Mouse (Mus musculus) hindbrain, embryonic 12.5 days (tissue): Measurements from ENCODE around the gene Plekha8. TPM values are rescaled to one million over a fixed set of nuclear protein-coding genes. Genes with fewer than 3 reads are reported as not detected.
A peak's percentile ranks its signal among the peaks of the same experiment; 100 is the strongest.

Experiments
- ATAC-seq: fragments of 200-750 bp; cut with Nextera tagmentation; 2 replicates; pipeline ENCODE4 v1.8.0; 2017; ENCODE audit warnings: moderate TSS enrichment; ENCODE audit not compliant: low FRiP score
- H3K27ac ChIP-seq: fragments of 300-500 bp; sonication (generic); 2 replicates; pipeline ENCODE4 v1.5.1; 2016; ENCODE audit warnings: mild to moderate bottlenecking
- H3K27me3 ChIP-seq: fragments of 300-500 bp; sonication (generic); 2 replicates; pipeline ENCODE4 v1.6.1; 2016; ENCODE audit warnings: mild to moderate bottlenecking
- H3K36me3 ChIP-seq: fragments of 300-500 bp; sonication (generic); 2 replicates; pipeline ENCODE4 v1.6.1; 2016; ENCODE audit warnings: mild to moderate bottlenecking
- H3K4me1 ChIP-seq: fragments of 300-500 bp; sonication (generic); 2 replicates; pipeline ENCODE4 v1.6.1; 2016
- H3K4me2 ChIP-seq: fragments of 300-500 bp; sonication (generic); replicated peaks from 2 replicates; pipeline ENCODE4 v1.6.1; 2016; ENCODE audit warnings: mild to moderate bottlenecking
- H3K4me3 ChIP-seq: fragments of 300-500 bp; sonication (generic); 2 replicates; pipeline ENCODE4 v1.5.1; 2016; ENCODE audit warnings: mild to moderate bottlenecking
- H3K9ac ChIP-seq: fragments of 300-500 bp; sonication (generic); 2 replicates; pipeline ENCODE4 v1.6.1; 2016; ENCODE audit warnings: mild to moderate bottlenecking, moderate library complexity
- H3K9me3 ChIP-seq: fragments of 300-500 bp; sonication (generic); replicated peaks from 2 replicates; pipeline ENCODE4 v1.6.1; 2016; ENCODE audit warnings: mild to moderate bottlenecking
- WGBS: fragments of 180-500 bp; shearing (Covaris S2); methylation state at CpG from one replicate; pipeline ENCODE4 v1.1.7; 2016; 5-methylcytosine and 5-hydroxymethylcytosine counted together
- polyA plus RNA-seq: library from polyadenylated mRNA; unstranded; fragments of >200 nt; fragmentation: Nextera tagmentation; extraction: Ambion mirVana; gene quantifications from 2 replicates; pipeline ENCODE4 v1.2.1, GENCODE M21; 2016

The Plekha8 gene
- polyA plus RNA-seq, 1 experiment from 2014 or later, result 19.4 TPM

DNA sequence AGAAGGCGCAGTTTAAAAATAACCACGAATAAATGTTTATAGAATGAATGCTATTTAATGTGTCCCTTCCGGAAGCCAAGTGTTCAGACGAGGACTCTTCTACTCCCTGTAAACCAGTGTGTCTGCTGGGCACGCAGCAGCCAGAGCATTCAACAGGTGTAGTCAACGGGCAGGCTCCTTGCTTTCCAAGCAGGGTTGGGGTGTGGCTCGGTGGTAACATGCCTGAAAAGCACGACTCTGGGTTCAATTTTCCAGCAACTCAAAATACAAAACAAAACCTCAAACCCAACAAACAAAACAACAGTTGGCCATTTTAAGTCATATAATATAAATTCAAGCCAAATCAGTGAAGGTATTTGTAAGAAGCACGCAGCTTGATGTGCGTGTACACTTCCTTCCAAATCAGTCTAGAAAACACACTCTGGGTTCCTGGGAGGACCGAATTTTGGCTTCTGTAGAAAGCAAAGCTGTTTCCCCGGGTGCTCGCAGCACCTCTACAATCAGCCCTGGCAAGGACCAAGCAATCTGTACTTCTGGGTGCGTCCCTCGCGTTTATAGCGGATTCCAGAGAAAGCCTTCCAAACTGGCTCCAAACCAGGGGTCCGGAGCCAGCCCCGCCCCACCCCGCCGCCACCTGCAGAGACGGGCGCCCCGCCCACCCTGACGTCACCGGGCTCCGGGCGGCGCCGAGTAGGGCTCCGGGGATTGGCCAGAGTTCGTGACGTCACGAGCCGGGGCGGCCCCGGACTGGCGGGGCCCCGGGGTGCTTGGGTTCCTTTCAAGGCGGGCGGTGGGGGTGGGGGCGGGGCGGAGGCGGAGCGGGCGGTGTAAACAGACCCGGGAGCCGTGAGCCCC lies 86.2 kb downstream of the Plekha8 start, which contains the start of gene Mturn:
TSS of gene Mturn (plus strand) at position 734 of the 855 bp plus-strand sequence.
- peak; percentile 97 for ATAC-seq
- 6% methylated on average over 40 of the region's 48 CpGs for WGBS

DNA sequence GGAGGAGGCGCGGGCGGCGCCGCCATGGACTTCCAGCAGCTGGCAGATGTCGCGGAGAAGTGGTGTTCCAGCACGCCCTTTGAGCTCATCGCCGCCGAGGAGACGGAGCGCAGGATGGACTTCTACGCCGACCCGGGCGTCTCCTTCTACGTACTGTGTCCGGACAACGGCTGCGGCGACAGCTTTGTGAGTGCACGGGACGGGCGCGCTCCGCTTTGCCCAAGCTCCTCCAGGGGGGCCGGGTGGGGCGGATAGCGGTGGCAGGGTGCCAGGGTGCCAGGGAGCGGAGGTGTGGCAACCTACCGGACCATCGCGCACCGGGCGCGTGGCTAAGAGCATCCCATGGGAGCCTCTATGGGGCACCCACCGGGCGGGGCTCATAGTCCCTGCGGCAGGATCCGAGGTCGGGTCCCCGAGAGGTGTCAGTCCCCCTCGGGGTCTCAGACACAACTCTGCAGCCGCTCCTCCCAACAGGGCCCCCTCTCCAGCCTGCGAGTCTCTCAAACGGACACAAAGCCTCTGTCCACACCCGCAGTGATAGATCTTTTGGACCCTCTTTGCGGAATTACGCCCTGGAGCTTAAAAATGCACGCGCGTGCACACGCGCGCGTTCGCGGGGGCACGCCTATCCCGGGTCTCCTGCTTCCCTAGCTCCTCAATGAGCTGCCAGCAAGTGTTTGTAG lies 87.0 kb downstream of the Plekha8 start:
- under 1% methylated on average over 61 of the region's 61 CpGs for WGBS
- peak overlapping the region; percentile 78 for H3K27ac ChIP-seq
- H3K9me3 ChIP-seq, result no peaks in the 10 kb centered on the region
- peak overlapping the region; percentile 86 for H3K9ac ChIP-seq
- peaks cover 15% of the 10 kb centered on the region for H3K27me3 ChIP-seq
- peak; percentile 87 for ATAC-seq
- peak overlapping the region; percentile 95 for H3K4me3 ChIP-seq
- peak overlapping the region; percentile 85 for H3K4me2 ChIP-seq
- no peaks in the 10 kb centered on the region for H3K36me3 ChIP-seq
- H3K4me1 ChIP-seq, result peaks cover 13% of the 10 kb centered on the region

More for the DNA sequence above, 86.2 kb downstream of the Plekha8 start, which contains the start of gene Mturn:
- H3K4me2 ChIP-seq, result peak within 1 kb of the TSS; percentile 85
- no peaks in the 10 kb centered on the region for H3K9me3 ChIP-seq
- H3K4me3 ChIP-seq, result peak within 1 kb of the TSS; percentile 95
- H3K9ac ChIP-seq, result peak within 1 kb of the TSS; percentile 86
- peaks cover 15% of the 10 kb centered on the region for H3K27me3 ChIP-seq
- no peaks in the 10 kb centered on the region for H3K36me3 ChIP-seq
- peak within 1 kb of the TSS; percentile 78 for H3K27ac ChIP-seq
- H3K4me1 ChIP-seq, result peaks cover 13% of the 10 kb centered on the region

- Histone ChIP-seq H3K4me3 (no peak overlapping the region), H3K9me3 (no peaks in the 10 kb centered on the region), H3K4me1 (peaks cover 13% of the 10 kb centered on the region), H3K27me3 (peaks cover 20% of the 10 kb centered on the region), H3K4me2 (no peak overlapping the region), H3K27ac (no peak overlapping the region), H3K36me3 (peaks cover 2% of the 10 kb centered on the region; the same call in 1 of the 2 replicates), H3K9ac (no peak overlapping the region)
- no peak for ATAC-seq
- 86% methylated on average over 4 of the region's 4 CpGs for WGBS
Observed at GRCm38 (mm10) chr6:54684085-54684484, 89.2 kb downstream of the Plekha8 start.

- H3K4me2 ChIP-seq, result no peak overlapping the region
- no peak overlapping the region for H3K27ac ChIP-seq
- H3K4me3 ChIP-seq, result no peak overlapping the region
- H3K9me3 ChIP-seq, result no peaks in the 10 kb centered on the region
- H3K27me3 ChIP-seq, result peaks cover 13% of the 10 kb centered on the region
- H3K4me1 ChIP-seq, result peaks cover 13% of the 10 kb centered on the region
- H3K9ac ChIP-seq, result no peak overlapping the region
- ATAC-seq, result no peak
- peaks cover 9% of the 10 kb centered on the region for H3K36me3 ChIP-seq
- 85% methylated on average over 5 of the region's 5 CpGs for WGBS
Observed at GRCm38 (mm10) chr6:54685103-54685502, 90.2 kb downstream of the Plekha8 start.

DNA sequence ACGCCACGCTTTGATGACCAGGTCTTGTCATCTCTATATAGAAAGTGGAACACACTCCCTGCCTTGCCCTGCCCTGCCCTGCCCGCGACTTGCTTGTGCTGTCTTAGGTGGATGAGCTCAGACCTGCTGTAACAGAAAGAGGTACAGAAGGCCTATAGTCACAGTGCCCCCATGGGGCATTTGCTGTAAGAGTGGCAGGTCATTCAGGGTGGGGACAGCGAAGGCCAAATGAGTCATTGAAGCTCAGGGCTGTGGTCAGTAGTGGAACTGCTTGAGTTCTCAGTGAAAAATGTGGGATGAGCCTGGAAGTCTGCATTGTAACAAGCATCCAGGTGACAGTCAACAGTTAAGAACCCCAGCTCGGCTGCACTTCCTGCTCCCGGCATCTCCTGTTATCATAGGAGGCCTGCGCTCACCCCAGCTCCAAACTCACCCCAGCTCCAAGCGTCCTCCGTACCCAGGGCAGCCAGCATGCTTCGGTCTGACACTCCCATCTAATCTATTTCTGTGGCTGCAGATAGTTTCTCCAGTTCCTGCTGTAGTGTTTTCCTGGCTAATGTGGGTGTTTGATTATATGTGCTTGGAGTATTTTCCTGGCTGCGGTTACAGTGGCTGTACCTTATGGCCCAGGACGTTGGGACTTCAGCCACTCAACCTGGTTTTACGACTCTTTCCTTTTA lies 90.9 kb downstream of the Plekha8 start:
- WGBS, result 80% methylated on average over 14 of the region's 14 CpGs

DNA sequence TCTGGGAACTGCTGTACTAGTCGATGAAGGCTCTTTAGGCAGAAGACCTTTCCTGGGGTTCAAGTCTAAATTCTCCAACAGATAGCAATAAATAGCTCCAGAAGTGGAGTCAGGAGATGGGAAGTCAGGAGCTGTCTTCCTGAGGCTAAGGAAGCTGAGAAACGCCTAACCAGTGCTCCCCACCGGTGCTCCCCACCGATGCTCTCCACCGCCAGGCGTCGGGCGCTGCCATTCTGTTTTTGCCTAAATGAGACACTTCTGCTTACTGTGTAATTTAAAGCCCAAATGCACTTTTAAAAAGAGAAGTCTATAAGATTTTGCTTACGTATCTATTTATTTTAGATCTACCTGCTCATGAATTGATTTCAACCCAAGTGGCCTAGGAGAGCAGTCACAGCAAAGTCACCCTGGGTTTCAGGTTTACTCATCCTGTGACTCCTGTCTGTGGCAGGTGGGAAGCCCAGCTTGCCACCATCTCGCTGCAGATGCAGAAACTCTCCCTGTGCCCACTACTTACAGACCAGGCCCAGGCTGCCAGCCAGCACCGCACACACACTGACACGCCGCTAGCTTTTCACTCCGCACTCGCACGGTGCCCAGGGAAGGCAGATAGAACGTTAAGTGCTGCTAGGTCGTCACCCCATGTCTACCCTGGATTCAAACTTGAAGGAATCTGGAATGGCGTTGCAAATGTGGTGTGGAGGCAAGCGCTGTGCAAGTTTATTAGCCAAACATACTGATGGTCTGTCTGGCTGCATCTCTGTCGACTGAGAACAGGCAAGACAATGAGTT lies 92.2 kb downstream of the Plekha8 start:
- H3K36me3 ChIP-seq, result peaks cover 25% of the 10 kb centered on the region
- H3K4me3 ChIP-seq, result no peak overlapping the region
- H3K9me3 ChIP-seq, result no peaks in the 10 kb centered on the region
- peaks cover 6% of the 10 kb centered on the region for H3K4me1 ChIP-seq
- no peak for ATAC-seq
- H3K27me3 ChIP-seq, result peaks cover 13% of the 10 kb centered on the region
- H3K9ac ChIP-seq, result no peak overlapping the region
- no peak overlapping the region for H3K27ac ChIP-seq
- no peak overlapping the region for H3K4me2 ChIP-seq
- 91% methylated on average over 21 of the region's 21 CpGs for WGBS

More for the DNA sequence above, 90.9 kb downstream of the Plekha8 start:
- H3K4me3 ChIP-seq, result no peak overlapping the region
- peaks cover 15% of the 10 kb centered on the region for H3K36me3 ChIP-seq
- no peak overlapping the region for H3K9ac ChIP-seq
- H3K4me1 ChIP-seq, result peaks cover 9% of the 10 kb centered on the region
- ATAC-seq, result no peak
- H3K9me3 ChIP-seq, result no peaks in the 10 kb centered on the region
- H3K27ac ChIP-seq, result no peak overlapping the region
- no peak overlapping the region for H3K4me2 ChIP-seq
- peaks cover 13% of the 10 kb centered on the region for H3K27me3 ChIP-seq

DNA sequence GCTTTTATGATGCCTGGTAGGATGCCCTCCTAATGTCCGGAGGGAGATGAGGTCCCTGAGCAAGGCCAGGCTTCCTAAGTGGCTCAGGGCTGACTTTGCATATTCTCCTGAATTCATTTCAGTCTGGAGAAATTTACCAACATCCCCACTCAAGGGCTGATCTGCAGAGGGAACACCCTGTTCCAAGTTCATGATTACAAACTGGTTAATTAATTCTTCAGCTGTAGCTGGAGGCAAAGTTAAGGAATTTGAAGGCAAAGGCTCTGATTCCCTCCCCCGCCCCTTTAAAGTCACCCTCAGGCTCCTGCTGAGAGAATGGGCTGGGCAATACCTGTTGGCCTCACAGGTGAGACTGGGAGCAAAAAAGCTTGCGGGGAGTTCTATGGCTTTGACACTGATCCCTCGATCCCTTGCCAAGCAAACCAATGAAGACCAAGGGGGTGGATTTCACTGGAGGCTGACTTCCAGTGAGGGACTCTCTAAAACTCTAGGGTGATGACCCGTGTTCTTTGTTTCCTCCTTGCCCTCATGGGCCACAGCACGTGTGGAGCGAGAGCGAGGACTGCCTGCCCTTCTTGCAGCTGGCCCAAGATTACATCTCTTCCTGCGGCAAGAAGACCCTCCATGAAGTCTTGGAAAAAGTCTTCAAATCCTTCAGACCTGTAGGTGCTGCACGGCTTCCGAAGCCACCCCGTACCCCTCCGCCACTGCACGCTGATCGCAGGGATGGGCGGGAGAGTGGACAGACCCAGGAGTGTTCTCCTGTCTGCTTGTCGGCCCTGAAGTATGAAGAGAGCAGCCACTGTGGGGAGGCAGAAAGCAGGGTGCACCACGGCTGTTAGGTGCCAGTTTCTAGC lies 93.8 kb downstream of the Plekha8 start:
- Histone ChIP-seq H3K4me3 (no peak overlapping the region), H3K27me3 (peaks cover 9% of the 10 kb centered on the region), H3K9ac (no peak overlapping the region), H3K4me2 (no peak overlapping the region), H3K27ac (no peak overlapping the region), H3K9me3 (no peaks in the 10 kb centered on the region), H3K36me3 (peaks cover 28% of the 10 kb centered on the region), H3K4me1 (no peaks in the 10 kb centered on the region)
- ATAC-seq, result no peak
- 81% methylated on average over 18 of the region's 18 CpGs for WGBS

DNA sequence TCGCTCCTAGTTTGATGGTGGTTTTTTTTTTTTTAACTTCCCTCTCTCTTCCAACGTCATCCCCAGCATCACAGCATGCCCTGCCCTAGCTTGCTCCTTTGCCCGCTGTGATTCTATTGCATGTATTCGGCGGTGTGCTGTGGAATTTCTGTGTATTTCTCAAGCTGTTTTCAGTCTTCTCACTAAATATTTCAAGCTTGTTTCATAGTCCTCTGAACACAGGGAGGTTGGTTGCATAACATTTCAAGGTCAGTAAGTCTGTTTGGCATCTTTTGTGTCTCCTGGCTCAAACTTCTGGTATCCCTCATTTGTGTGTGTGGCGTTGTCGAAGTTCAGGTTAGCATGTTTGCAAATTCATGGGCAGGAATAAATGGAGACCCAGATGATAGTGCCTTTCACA lies 94.8 kb downstream of the Plekha8 start:
- Histone ChIP-seq H3K27ac (no peak overlapping the region), H3K36me3 (peaks cover 38% of the 10 kb centered on the region), H3K4me2 (no peak overlapping the region), H3K9ac (no peak overlapping the region), H3K4me1 (no peaks in the 10 kb centered on the region), H3K27me3 (peaks cover 5% of the 10 kb centered on the region; the same call in 1 of the 2 replicates), H3K4me3 (no peak overlapping the region), H3K9me3 (no peaks in the 10 kb centered on the region)
- no peak for ATAC-seq
- WGBS, result 83% methylated on average over 7 of the region's 7 CpGs

DNA sequence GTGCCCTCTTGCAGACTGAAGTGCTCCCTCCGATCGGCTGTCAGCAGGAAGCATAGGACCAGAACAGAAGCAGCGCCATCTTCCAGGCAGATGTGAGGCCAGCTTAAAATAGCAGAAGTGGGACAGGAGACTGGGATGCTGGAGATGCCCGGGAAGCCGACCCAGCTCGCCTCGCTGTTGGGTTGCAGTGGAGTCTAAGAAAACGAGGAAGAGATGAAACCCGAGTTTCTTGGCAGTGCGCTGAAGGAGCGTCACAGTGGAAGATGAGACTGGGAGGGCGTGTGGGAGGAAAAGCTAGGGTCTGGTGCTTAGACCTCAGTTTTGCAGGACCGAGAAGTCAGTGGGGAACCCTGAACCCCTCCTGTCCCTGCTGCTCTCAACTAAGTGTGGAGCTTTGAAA lies 95.9 kb downstream of the Plekha8 start:
- H3K4me2 ChIP-seq, result no peak overlapping the region
- no peak overlapping the region for H3K4me3 ChIP-seq
- WGBS, result 89% methylated on average over 13 of the region's 13 CpGs

DNA sequence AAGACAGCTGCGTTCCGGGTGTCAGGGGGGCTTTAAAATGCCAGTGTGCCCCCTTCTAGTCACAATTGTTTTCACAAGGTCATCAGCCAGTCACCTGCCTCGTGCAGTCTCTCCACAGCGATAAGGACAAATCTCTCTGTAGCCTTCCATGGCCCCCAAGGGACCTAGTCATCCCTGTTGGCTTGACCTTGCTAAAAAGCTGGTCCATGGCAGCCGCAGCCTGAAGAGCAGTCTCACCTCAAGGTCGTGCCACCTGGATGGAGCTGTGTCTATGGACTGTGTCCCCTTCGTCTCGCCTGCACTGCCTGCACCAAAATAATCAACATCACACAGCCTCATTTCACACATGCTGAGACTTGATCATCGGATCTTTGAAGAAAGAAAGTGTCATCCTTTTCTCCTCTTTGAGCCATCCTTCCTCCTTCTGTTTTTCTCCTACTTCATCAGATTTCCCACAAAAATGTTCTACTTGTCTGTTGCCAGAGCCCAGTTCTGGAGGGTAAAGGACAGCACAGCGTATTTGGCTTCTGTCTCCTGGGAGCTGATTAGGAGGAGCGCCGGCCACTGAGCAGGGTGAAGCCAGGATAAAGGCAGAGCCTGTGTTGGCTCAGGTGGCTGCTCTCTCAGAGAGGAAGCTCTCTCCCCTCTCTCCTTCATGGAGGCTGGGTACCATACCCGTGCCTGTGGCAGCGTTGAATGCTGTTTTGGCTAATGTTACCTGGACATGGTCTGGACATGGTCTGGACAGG lies 96.6 kb downstream of the Plekha8 start:
- H3K9ac ChIP-seq, result no peak overlapping the region
- ATAC-seq, result no peak

More for the DNA sequence above, 95.9 kb downstream of the Plekha8 start:
- Histone ChIP-seq H3K27ac (no peak overlapping the region), H3K36me3 (peaks cover 38% of the 10 kb centered on the region), H3K9me3 (no peaks in the 10 kb centered on the region), H3K4me1 (no peaks in the 10 kb centered on the region), H3K9ac (no peak overlapping the region), H3K27me3 (peaks cover 5% of the 10 kb centered on the region; the same call in 1 of the 2 replicates)
- ATAC-seq, result no peak

More for the DNA sequence above, 96.6 kb downstream of the Plekha8 start:
- H3K27me3 ChIP-seq, result peaks cover 5% of the 10 kb centered on the region; the same call in 1 of the 2 replicates
- no peaks in the 10 kb centered on the region for H3K4me1 ChIP-seq
- peaks cover 38% of the 10 kb centered on the region for H3K36me3 ChIP-seq
- no peaks in the 10 kb centered on the region for H3K9me3 ChIP-seq
- WGBS, result 81% methylated on average over 14 of the region's 14 CpGs
- no peak overlapping the region for H3K4me3 ChIP-seq
- no peak overlapping the region for H3K4me2 ChIP-seq
- H3K27ac ChIP-seq, result no peak overlapping the region
